Mouse (Mus musculus): ENCODE measurements at regions not wholly inside any gene's neighbourhood (a gene's known extent, or its start where the extent isn't known, plus 50 kb on each side); places are given as distances from the start of the nearest gene placed in this dataset.

DNA sequence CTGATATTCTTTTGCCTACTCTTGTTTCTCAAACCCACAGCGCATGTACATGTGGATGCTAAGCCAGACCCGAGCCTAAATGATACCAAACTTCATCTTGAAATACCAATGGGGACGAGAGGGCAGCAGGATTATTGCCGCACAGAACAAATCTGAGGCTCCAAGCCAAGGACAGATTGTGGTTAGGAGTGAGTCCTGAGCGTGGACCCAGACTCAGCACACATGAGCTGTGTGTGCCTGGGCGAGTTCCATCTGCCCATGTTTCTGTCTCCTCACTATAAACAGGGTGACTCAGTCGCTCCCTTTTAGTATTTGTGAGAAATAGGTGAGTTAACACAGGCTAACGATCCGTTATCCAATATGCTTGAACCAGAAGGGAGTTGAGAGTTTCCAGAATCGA, 92.4 kb upstream of the Gadd45a start:
- peaks cover 3% of the 10 kb centered on the region; the same call in 1 of the 2 replicates for H3K9me3 ChIP-seq (replicated peaks; ENCODE audit: control insufficient read depth, low read length)
- H3K36me3 ChIP-seq (ENCODE audit: control insufficient read depth, insufficient read depth): no peaks in the 10 kb centered on the region
- no peaks in the 10 kb centered on the region; the same call in 1 of the 2 replicates for H3K27me3 ChIP-seq (ENCODE audit: control insufficient read depth, insufficient read depth, low read length)
- no peak overlapping the region for H3K4me3 ChIP-seq (ENCODE audit: low read length)
- no peak overlapping the region for H3K27ac ChIP-seq (ENCODE audit: low read length)
- peaks cover 7% of the 10 kb centered on the region; the same call in 1 of the 2 replicates for H3K4me1 ChIP-seq (ENCODE audit: control insufficient read depth, insufficient read depth, low read length)
- no peak overlapping the region for H3K9ac ChIP-seq (ENCODE audit: low read length)
- H3K4me2 ChIP-seq (ENCODE audit: low read depth, low read length): no peak overlapping the region
- 86% methylated on average over 10 of the region's 10 CpGs for WGBS
- no peak for ATAC-seq (replicated peaks; ENCODE audit: extremely low read depth, insufficient read depth, low FRiP score)

DNA sequence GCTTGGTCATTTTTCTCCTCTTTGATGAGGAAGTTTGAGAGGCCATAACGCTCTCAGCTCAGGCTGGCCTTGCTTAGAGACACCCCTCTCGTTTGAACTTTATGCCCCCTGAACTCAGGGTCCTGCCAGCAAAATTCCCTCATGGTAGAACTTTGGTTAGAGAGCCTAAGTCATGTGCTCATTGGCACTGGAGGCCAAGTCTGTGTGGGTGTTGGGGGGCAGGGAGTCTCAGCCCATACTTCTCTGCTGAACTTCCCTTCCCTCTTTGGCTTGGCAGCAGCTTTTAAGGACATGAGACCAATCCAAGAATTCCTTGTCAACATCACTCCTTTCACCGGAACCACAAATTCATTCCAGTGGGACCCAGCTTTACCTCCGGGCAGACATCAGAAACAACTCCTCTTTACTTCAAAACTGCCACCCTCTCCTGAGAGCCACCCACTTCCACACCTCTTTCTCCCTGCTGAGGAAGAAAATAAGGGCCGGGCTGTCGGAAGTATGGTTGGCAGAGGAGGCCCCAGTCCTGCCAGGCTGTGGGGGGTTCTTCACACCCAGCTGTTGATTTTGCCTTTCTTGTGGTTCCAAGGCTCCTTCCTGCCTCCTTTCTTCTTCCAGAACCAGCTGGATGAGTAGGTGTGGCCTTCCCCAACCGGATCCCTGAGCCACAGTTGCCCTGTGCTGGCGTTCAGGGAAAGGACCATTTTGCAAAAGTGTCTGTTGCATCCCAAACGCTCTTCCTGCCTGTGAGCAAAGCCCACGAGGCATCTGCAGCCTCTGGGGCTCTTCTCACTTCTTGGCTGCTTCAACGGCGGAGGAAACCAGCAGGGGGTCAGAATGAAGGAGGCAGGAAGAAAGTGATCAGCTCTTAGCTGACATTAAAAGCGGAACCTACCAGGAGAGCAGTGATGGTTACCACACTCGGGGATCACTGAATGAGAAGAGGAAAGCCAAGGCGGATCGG, 91.5 kb upstream of the Gadd45a start:
- 37% methylated on average over 16 of the region's 16 CpGs for WGBS
- no peak overlapping the region for H3K9ac ChIP-seq (ENCODE audit: low read length)
- H3K36me3 ChIP-seq (ENCODE audit: control insufficient read depth, insufficient read depth): no peaks in the 10 kb centered on the region
- no peak for ATAC-seq (replicated peaks; ENCODE audit: extremely low read depth, insufficient read depth, low FRiP score)
- H3K27ac ChIP-seq (ENCODE audit: low read length): no peak overlapping the region
- H3K4me1 ChIP-seq (ENCODE audit: control insufficient read depth, insufficient read depth, low read length): peaks cover 7% of the 10 kb centered on the region; the same call in 1 of the 2 replicates
- no peak overlapping the region for H3K4me3 ChIP-seq (ENCODE audit: low read length)
- H3K27me3 ChIP-seq (ENCODE audit: control insufficient read depth, insufficient read depth, low read length): no peaks in the 10 kb centered on the region; the same call in 1 of the 2 replicates
- peak overlapping the region; percentile 27 for H3K4me2 ChIP-seq (ENCODE audit: low read depth, low read length)
- peaks cover 3% of the 10 kb centered on the region; the same call in 1 of the 2 replicates for H3K9me3 ChIP-seq (replicated peaks; ENCODE audit: control insufficient read depth, low read length)

DNA sequence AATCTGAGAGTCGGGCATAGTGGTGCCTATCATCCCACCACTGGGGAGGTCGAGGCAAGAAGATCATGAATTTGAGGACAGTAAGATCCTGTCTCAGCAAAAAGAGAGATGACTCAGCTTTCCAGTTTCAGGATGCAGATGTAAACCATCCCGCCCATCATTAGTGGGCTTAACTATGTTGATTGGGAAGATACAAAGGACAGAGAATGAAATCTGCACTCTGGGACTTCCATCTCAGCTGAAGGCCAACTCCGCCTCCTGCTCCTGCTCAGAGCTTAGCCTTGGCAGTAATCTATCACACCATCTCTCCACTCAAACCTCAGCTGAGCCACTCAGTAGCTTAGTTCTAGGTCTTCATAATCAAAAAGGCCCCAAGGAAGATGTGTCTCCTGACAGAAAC, 90.5 kb upstream of the Gadd45a start:
- 91% methylated on average over 4 of the region's 4 CpGs for WGBS
- H3K27me3 ChIP-seq (ENCODE audit: control insufficient read depth, insufficient read depth, low read length): no peaks in the 10 kb centered on the region; the same call in 1 of the 2 replicates

DNA sequence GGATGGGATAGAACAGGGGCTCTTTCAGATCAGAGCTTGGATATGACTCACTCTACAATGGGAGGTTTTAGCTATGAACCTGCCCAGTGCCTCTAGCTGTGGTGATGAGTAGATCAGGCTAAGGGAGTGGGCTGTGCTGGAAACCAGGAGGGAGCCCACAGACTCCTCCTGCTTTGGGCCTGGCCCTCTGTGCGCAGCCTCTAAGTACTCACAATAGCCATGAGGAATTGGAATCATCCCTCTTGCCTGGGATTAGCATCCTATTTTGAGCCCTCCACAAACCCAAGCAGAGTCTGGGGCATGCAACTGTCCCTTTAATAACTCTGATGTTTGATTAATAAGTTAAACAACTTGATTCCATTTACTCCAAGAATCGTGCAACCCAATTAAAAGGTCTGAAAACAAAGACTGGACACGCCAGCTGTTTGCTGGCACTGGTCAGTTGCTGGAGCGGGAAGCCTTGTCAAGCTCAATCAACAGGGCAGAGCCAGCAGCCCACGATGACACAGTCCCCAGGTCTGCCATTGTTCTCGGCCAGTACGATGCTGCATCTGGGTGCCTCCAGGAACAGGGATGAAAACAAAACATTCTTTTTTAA, 88.6 kb upstream of the Gadd45a start:
- Histone ChIP-seq H3K9ac (ENCODE audit: low read length) (no peak overlapping the region), H3K27me3 (ENCODE audit: control insufficient read depth, insufficient read depth, low read length) (no peaks in the 10 kb centered on the region; the same call in 1 of the 2 replicates), H3K9me3 (replicated peaks; ENCODE audit: control insufficient read depth, low read length) (no peaks in the 10 kb centered on the region), H3K4me3 (ENCODE audit: low read length) (no peak overlapping the region), H3K36me3 (ENCODE audit: control insufficient read depth, insufficient read depth) (no peaks in the 10 kb centered on the region), H3K27ac (ENCODE audit: low read length) (no peak overlapping the region), H3K4me2 (ENCODE audit: low read depth, low read length) (no peak overlapping the region), H3K4me1 (ENCODE audit: control insufficient read depth, insufficient read depth, low read length) (peaks cover 7% of the 10 kb centered on the region; the same call in 1 of the 2 replicates)
- ATAC-seq (replicated peaks; ENCODE audit: extremely low read depth, insufficient read depth, low FRiP score): no peak
- WGBS: 71% methylated on average over 7 of the region's 7 CpGs

More for the DNA sequence above, 90.5 kb upstream of the Gadd45a start:
- peaks cover 7% of the 10 kb centered on the region; the same call in 1 of the 2 replicates for H3K4me1 ChIP-seq (ENCODE audit: control insufficient read depth, insufficient read depth, low read length)
- ATAC-seq (replicated peaks; ENCODE audit: extremely low read depth, insufficient read depth, low FRiP score): no peak
- no peak overlapping the region for H3K27ac ChIP-seq (ENCODE audit: low read length)
- H3K36me3 ChIP-seq (ENCODE audit: control insufficient read depth, insufficient read depth): no peaks in the 10 kb centered on the region
- no peak overlapping the region for H3K4me2 ChIP-seq (ENCODE audit: low read depth, low read length)
- H3K9me3 ChIP-seq (replicated peaks; ENCODE audit: control insufficient read depth, low read length): peaks cover 3% of the 10 kb centered on the region; the same call in 1 of the 2 replicates
- H3K4me3 ChIP-seq (ENCODE audit: low read length): no peak overlapping the region
- no peak overlapping the region for H3K9ac ChIP-seq (ENCODE audit: low read length)

DNA sequence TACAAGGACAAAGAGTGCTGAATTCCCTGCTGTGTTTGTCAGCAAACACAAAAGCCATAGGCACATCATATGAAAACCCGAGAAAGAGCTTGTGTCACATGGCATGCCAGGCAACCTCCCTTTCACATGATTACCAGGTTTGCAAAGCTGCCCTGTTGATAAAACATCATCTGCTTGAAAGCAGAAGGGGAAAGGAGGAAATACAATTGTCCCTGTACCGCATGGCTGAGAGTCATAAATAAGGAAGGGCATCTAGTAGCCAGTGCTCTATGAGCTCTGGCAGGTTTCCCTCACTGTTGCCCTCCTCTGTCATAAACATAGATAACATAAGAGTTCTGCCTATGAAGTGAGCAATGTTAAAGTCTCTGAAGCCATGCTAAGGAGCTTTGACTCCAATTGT, 86.8 kb upstream of the Gadd45a start:
- H3K27ac ChIP-seq (ENCODE audit: low read length): no peak overlapping the region
- no peaks in the 10 kb centered on the region; the same call in 1 of the 2 replicates for H3K27me3 ChIP-seq (ENCODE audit: control insufficient read depth, insufficient read depth, low read length)
- H3K4me2 ChIP-seq (ENCODE audit: low read depth, low read length): no peak overlapping the region
- no peak for ATAC-seq (replicated peaks; ENCODE audit: extremely low read depth, insufficient read depth, low FRiP score)
- WGBS: 56% methylated on average over 2 of the region's 2 CpGs
- H3K9ac ChIP-seq (ENCODE audit: low read length): no peak overlapping the region
- H3K4me1 ChIP-seq (ENCODE audit: control insufficient read depth, insufficient read depth, low read length): peaks cover 7% of the 10 kb centered on the region; the same call in 1 of the 2 replicates
- no peak overlapping the region for H3K4me3 ChIP-seq (ENCODE audit: low read length)
- no peaks in the 10 kb centered on the region for H3K9me3 ChIP-seq (replicated peaks; ENCODE audit: control insufficient read depth, low read length)
- H3K36me3 ChIP-seq (ENCODE audit: control insufficient read depth, insufficient read depth): no peaks in the 10 kb centered on the region

DNA sequence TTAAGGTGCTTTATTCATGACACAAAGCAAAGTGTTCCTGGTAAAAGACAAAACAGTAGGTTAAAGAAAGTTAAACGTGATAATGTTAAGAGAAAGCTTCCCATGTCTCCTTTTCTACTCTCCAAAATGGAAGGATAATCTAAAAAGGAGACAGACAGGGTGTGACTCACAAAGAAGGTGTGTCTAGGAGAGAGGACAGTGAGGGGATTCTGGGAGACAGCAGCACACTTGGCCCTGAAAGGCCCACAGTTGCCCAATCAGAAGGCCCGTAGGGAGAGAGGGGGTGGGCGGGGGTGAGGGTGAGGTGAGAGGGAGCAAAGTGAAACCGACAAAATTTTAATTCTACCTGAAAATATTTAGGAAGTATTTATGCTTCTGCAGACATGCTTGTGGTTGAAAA, 85.8 kb upstream of the Gadd45a start:
- WGBS: 58% methylated on average over 4 of the region's 4 CpGs
- no peak overlapping the region for H3K4me3 ChIP-seq (ENCODE audit: low read length)
- H3K9ac ChIP-seq (ENCODE audit: low read length): no peak overlapping the region
- no peaks in the 10 kb centered on the region for H3K36me3 ChIP-seq (ENCODE audit: control insufficient read depth, insufficient read depth)
- no peak overlapping the region for H3K27ac ChIP-seq (ENCODE audit: low read length)
- no peaks in the 10 kb centered on the region; the same call in 1 of the 2 replicates for H3K27me3 ChIP-seq (ENCODE audit: control insufficient read depth, insufficient read depth, low read length)
- no peaks in the 10 kb centered on the region for H3K9me3 ChIP-seq (replicated peaks; ENCODE audit: control insufficient read depth, low read length)
- no peak for ATAC-seq (replicated peaks; ENCODE audit: extremely low read depth, insufficient read depth, low FRiP score)
- no peaks in the 10 kb centered on the region for H3K4me1 ChIP-seq (ENCODE audit: control insufficient read depth, insufficient read depth, low read length)
- no peak overlapping the region for H3K4me2 ChIP-seq (ENCODE audit: low read depth, low read length)

DNA sequence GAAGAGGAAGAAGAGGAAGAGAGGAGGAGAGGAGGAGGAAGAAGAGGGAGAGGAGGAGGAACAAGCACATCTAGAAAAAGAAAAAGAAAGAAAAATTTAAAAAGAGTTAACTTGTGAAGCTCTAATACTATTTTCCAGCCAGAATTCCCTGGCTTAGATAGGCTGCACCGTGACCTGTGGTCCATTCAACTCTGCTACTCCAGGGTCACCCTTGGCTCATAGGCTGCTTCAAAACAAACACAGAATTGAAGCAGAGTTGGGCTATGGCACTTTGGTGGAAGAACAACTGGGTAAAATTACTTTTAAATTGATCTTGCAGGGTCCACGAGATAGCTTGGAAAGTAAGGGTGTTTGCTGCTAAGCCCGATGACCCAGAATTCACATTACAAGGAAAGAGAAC, 79.0 kb upstream of the Gadd45a start:
- WGBS: 86% methylated on average over 3 of the region's 3 CpGs

DNA sequence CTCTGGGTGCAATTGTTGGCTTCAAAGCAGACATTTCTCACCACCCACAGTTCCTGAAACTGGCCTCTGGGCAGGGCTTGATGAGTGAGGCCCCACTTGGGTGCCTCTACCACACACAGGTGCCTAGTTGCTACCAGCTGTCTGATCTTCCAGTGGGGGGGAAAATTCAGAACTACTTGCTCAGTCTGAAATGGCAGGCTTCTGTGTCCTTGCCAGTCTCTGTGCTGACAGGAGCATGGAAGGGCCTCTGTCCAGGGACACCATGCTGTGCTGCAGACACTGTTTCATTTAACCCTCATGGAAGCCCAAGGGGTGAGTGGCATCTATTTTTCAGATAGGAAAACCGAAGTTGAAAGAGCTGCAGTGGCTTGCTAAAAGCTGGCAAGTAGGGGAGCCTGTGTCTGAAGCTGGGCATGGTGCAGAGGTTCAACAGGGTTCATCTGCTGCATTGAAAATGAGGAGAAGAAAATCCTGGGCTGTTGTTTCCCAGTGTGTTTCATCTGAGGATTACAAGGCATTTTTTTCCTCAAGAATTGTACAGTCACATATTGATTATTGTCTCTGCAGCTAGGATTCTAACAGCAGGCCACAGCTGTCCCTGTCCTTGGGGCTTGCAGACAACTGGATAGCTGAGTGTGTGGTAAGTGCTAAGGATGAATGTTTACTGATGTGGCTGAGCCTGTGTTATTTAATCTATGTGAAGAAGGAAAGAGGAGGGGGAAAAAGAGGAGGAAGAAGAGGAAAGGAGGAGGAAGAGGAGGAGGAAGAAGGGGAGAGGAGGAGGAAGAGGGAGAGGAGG, 78.4 kb upstream of the Gadd45a start:
- peak; percentile 55 for ATAC-seq (replicated peaks; ENCODE audit: extremely low read depth, insufficient read depth, low FRiP score)
- Histone ChIP-seq H3K4me1 (ENCODE audit: control insufficient read depth, insufficient read depth, low read length) (no peaks in the 10 kb centered on the region), H3K27me3 (ENCODE audit: control insufficient read depth, insufficient read depth, low read length) (0 out of 2 replicates have a peak, but pooled peaks cover 8% of the 10 kb centered on the region), H3K4me3 (ENCODE audit: low read length) (no peak overlapping the region), H3K9me3 (replicated peaks; ENCODE audit: control insufficient read depth, low read length) (no peaks in the 10 kb centered on the region), H3K36me3 (ENCODE audit: control insufficient read depth, insufficient read depth) (no peaks in the 10 kb centered on the region), H3K4me2 (ENCODE audit: low read depth, low read length) (no peak overlapping the region), H3K9ac (ENCODE audit: low read length) (no peak overlapping the region), H3K27ac (ENCODE audit: low read length) (no peak overlapping the region)
- 29% methylated on average over 1 of the region's 1 CpGs for WGBS

More for the DNA sequence above, 79.0 kb upstream of the Gadd45a start:
- no peak overlapping the region for H3K9ac ChIP-seq (ENCODE audit: low read length)
- no peak for ATAC-seq (replicated peaks; ENCODE audit: extremely low read depth, insufficient read depth, low FRiP score)
- no peaks in the 10 kb centered on the region for H3K4me1 ChIP-seq (ENCODE audit: control insufficient read depth, insufficient read depth, low read length)
- H3K9me3 ChIP-seq (replicated peaks; ENCODE audit: control insufficient read depth, low read length): no peaks in the 10 kb centered on the region
- no peak overlapping the region for H3K4me2 ChIP-seq (ENCODE audit: low read depth, low read length)
- H3K27me3 ChIP-seq (ENCODE audit: control insufficient read depth, insufficient read depth, low read length): 0 out of 2 replicates have a peak, but pooled peaks cover 8% of the 10 kb centered on the region
- no peak overlapping the region for H3K27ac ChIP-seq (ENCODE audit: low read length)
- H3K4me3 ChIP-seq (ENCODE audit: low read length): no peak overlapping the region
- no peaks in the 10 kb centered on the region for H3K36me3 ChIP-seq (ENCODE audit: control insufficient read depth, insufficient read depth)

All from heart, embryonic 16.5 days (tissue).